Mouse (Mus musculus) hindbrain, embryonic 14.5 days (tissue): Measurements from ENCODE around the gene Zcchc8. TPM values are rescaled to one million over a fixed set of nuclear protein-coding genes. Genes with fewer than 3 reads are reported as not detected.
"Not testable (repeated sequence)": the region's sequence is repeated elsewhere in the genome, so short reads cannot be mapped to it uniquely, and the experiment has no call there.

Source experiments
- ATAC-seq: fragments of 200-750 bp; cut with Nextera tagmentation; 2 replicates; pipeline ENCODE4 v1.8.0; 2017; ENCODE audit warnings: moderate number of reproducible peaks, mild to moderate bottlenecking, moderate TSS enrichment, moderate library complexity; ENCODE audit not compliant: low FRiP score
- DNase-seq: peaks from one replicate; pipeline ENCODE4 v3.0.0-alpha.2; 2015; ENCODE audit warnings: low spot score
- H3K27ac ChIP-seq: fragments of 300-500 bp; sonication (generic); 2 replicates; pipeline ENCODE4 v1.5.1; 2014; ENCODE audit warnings: mild to moderate bottlenecking, moderate library complexity
- H3K27me3 ChIP-seq: fragments of 300-500 bp; sonication (generic); 2 replicates; pipeline ENCODE4 v1.6.1; 2014; ENCODE audit warnings: mild to moderate bottlenecking, low read length, mixed read lengths; ENCODE audit not compliant: control insufficient read depth, insufficient read depth
- H3K36me3 ChIP-seq: fragments of 300-500 bp; sonication (generic); replicated peaks from 2 replicates; pipeline ENCODE4 v1.6.1; 2014; ENCODE audit not compliant: control insufficient read depth, insufficient read depth
- H3K4me1 ChIP-seq: fragments of 300-500 bp; sonication (generic); replicated peaks from 2 replicates; pipeline ENCODE4 v1.6.1; 2014; ENCODE audit warnings: antibody characterized with exemption, low read length, mixed read lengths; ENCODE audit not compliant: control insufficient read depth, insufficient read depth
- H3K4me2 ChIP-seq: fragments of 300-500 bp; sonication (generic); replicated peaks from 2 replicates; pipeline ENCODE4 v1.6.1; 2014; ENCODE audit warnings: mild to moderate bottlenecking, moderate library complexity
- H3K4me3 ChIP-seq: fragments of 300-500 bp; sonication (generic); replicated peaks from 2 replicates; pipeline ENCODE4 v1.5.1; 2014; ENCODE audit warnings: mild to moderate bottlenecking, low read length
- H3K9ac ChIP-seq: fragments of 300-500 bp; sonication (generic); 2 replicates; pipeline ENCODE4 v1.6.1; 2014
- H3K9me3 ChIP-seq: fragments of 300-500 bp; sonication (generic); 2 replicates; pipeline ENCODE4 v1.6.1; 2016; ENCODE audit warnings: low read length; ENCODE audit not compliant: control insufficient read depth
- WGBS: fragments of 180-500 bp; shearing (Covaris S2); extraction: QIAGEN DNeasy Blood & Tissue Kit; methylation state at CpG from one replicate; pipeline ENCODE4 v1.1.7; 2014; 5-methylcytosine and 5-hydroxymethylcytosine counted together
- polyA plus RNA-seq: library from polyadenylated mRNA; unstranded; fragments of >200 nt; fragmentation: Nextera tagmentation; extraction: Ambion mirVana; gene quantifications from 2 replicates; pipeline ENCODE4 v1.2.1, GENCODE M21; 2014

Zcchc8 gene
- 55.5 and 61.0 TPM in 2 replicates for polyA plus RNA-seq

- peaks cover 16% of the 10 kb centered on the region for H3K4me1 ChIP-seq
Measured at GRCm38 (mm10) chr5:123720328-123721311, at the start of gene Zcchc8. TSS of gene Zcchc8 (minus strand) at chr5:123721100.

DNA sequence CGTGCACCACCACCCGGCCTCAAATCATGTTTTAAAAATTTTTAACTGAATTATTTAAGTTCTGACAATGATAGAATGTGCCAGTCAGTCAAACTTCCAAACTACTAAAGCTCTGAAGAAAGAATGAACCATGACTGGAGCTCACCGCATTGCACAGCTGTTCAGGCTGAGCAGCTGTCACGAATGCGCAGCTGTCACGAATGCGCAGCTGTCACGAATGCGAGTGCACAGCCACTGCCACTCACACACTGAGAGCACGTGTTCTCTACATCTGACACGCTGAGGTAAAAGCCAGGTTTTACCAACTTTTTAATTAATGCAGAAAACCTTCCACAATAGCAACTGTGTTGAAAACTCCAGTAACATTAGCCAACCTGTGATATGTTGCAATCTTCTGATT is 45.6 kb upstream of the Zcchc8 start:
- H3K4me1 ChIP-seq, H3K9me3 ChIP-seq, H3K36me3 ChIP-seq, DNase-seq, H3K9ac ChIP-seq, H3K27me3 ChIP-seq, ATAC-seq, H3K4me2 ChIP-seq, H3K4me3 ChIP-seq, H3K27ac ChIP-seq: not testable (repeated sequence)
- 96% methylated on average over 11 of the region's 11 CpGs for WGBS

More at GRCm38 (mm10) chr5:123720328-123721311, at the start of gene Zcchc8:
- no peaks in the 10 kb centered on the region for H3K9me3 ChIP-seq
- peaks cover 23% of the 10 kb centered on the region for H3K36me3 ChIP-seq
- ATAC-seq (peak; percentile 100), DNase-seq (peak; percentile 98)
- peak within 1 kb of the TSS; percentile 85 for H3K27ac ChIP-seq
- H3K4me3 ChIP-seq, result peak within 1 kb of the TSS; percentile 71
- H3K27me3 ChIP-seq, result no peaks in the 10 kb centered on the region
- peak within 1 kb of the TSS; percentile 80 for H3K4me2 ChIP-seq
- WGBS, result under 1% methylated on average over 83 of the region's 83 CpGs
- H3K9ac ChIP-seq, result peak within 1 kb of the TSS; percentile 74

DNA sequence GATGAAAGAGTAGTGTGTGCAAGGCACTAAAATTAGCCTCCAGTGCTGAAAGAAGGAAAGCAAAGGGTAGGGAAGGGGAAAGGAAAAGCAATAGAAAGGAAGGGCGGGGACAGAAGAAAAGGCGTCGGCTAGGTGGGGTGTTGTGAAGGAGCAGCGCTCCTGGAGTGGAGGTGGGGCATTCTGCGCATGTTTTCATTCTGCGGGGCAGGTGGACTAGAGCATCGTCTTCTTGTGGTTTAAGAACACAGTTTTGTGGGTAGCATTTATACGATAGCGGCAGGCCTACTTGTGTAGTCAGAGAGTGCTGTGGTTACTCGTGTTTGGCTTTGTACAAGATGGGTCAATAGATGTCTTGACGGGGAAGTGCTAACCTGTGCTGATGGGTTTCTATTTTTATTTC is 44.6 kb upstream of the Zcchc8 start:
- Histone ChIP-seq H3K27ac (no peak overlapping the region), H3K9me3 (no peaks in the 10 kb centered on the region), H3K9ac (no peak overlapping the region), H3K4me1 (no peaks in the 10 kb centered on the region), H3K36me3 (no peaks in the 10 kb centered on the region; the same call in 1 of the 2 replicates), H3K4me2 (no peak overlapping the region), H3K27me3 (no peaks in the 10 kb centered on the region), H3K4me3 (no peak overlapping the region)
- DNase-seq (no peak), ATAC-seq (no peak)
- WGBS, result 97% methylated on average over 11 of the region's 11 CpGs

DNA sequence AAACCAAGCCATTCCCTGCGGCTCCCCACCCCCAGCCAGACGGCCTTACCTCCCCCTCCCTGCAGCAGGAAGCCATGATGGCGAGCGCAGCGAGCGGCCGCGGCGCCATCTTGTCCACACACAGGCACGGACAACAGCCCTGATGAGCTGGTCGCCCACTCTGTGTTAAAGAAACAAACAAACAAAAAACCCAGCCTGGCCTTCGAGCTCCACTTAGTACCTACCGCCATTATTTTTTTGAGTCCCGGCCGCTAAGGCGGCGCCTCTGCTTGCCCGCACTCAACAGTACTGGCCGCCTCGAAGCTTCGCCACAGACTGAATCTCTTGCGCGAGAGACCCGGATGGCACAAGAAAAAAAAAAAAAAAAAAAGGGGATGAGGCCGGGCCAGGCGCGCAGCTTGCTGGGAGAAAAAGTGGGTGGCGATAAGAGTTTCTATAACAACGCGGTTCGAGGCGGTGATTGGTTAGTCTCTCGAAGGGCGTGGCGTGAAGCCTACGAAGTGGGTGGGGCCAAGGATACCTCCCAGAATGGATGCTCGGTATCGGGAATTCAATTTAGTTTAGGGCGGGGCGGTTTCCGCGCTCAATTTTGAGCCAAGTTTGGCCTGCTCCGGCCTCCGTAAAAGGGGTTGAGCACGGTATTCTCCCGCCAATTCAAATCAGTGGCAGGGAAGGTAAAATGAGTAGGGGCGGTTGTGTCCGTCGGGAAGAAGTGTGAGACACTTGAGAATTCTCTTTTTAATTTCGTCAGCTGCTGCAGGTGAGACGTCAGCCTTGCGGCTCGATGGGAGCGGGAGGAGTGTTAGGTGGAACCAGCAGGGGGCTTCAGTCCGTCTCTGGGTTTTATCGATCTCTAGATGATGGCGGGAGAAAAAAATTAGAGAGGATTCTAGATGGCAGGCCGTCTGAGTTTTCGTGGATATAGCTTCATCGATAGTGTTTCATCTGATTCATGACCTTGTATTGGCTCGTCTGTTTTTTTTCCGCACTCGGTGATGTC is 28.5 kb upstream of the Zcchc8 start, which contains the start of the genes Rsrc2 and Kntc1:
TSS of gene Rsrc2 (minus strand) at position 350 of the 1,000 bp plus-strand sequence.
TSS of gene Kntc1 (plus strand) at position 652 of the 1,000 bp plus-strand sequence.
- H3K27ac ChIP-seq, result peak within 1 kb of the TSS; percentile 94
- peaks cover 27% of the 10 kb centered on the region for H3K4me1 ChIP-seq
- peak; percentile 99 for ATAC-seq
- peaks cover 11% of the 10 kb centered on the region for H3K36me3 ChIP-seq
- H3K4me3 ChIP-seq, result peak within 1 kb of the TSS; percentile 72
- H3K9ac ChIP-seq, result peak within 1 kb of the TSS; percentile 64
- peak within 1 kb of the TSS; percentile 84 for H3K4me2 ChIP-seq
- under 1% methylated on average over 63 of the region's 63 CpGs for WGBS
- H3K27me3 ChIP-seq, result no peaks in the 10 kb centered on the region
- DNase-seq, result peak; percentile 100
- H3K9me3 ChIP-seq, result no peaks in the 10 kb centered on the region

- Histone ChIP-seq H3K27ac (peak overlapping the region; percentile 94), H3K36me3 (peaks cover 20% of the 10 kb centered on the region), H3K9me3 (no peaks in the 10 kb centered on the region), H3K4me3 (peak overlapping the region; percentile 72), H3K4me2 (peak overlapping the region; percentile 84), H3K4me1 (peaks cover 27% of the 10 kb centered on the region), H3K27me3 (no peaks in the 10 kb centered on the region), H3K9ac (peak overlapping the region; percentile 64)
- ATAC-seq (no peak; the same call in 1 of the 2 replicates), DNase-seq (no peak)
- 1% methylated on average over 18 of the region's 18 CpGs for WGBS
Measured at GRCm38 (mm10) chr5:123748339-123749064, 27.6 kb upstream of the Zcchc8 start.

- H3K4me2 ChIP-seq, result peak overlapping the region; percentile 84
- no peak for ATAC-seq
- H3K9me3 ChIP-seq, result no peaks in the 10 kb centered on the region
- peak overlapping the region; percentile 72 for H3K4me3 ChIP-seq
- H3K9ac ChIP-seq, result peak overlapping the region; percentile 64
- peaks cover 28% of the 10 kb centered on the region for H3K36me3 ChIP-seq
- WGBS, result 26% methylated on average over 7 of the region's 7 CpGs
- no peak for DNase-seq
- H3K27ac ChIP-seq, result no peak overlapping the region
- H3K4me1 ChIP-seq, result peaks cover 27% of the 10 kb centered on the region
- no peaks in the 10 kb centered on the region for H3K27me3 ChIP-seq
Measured at GRCm38 (mm10) chr5:123747604-123748003, 26.7 kb upstream of the Zcchc8 start.

DNA sequence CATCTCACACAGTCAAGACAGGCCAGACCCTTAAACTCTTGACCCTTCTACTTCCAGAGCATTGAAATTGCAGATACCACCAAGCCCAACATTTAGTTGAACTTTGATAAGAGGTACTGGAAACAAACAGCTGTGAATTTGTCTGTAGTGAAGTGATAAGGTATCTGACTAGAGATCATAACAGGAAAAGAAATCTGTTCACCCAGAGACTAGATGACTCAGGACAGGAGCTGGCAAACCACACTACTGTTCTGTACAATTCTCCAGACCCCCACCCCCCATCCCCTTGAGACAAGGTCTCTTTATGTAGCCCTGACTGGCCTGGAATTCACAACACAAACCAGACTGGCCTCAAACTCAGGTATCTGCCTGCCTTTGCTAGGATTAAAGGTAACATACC is 25.4 kb upstream of the Zcchc8 start:
- peaks cover 27% of the 10 kb centered on the region for H3K4me1 ChIP-seq
- peaks cover 40% of the 10 kb centered on the region for H3K36me3 ChIP-seq
- DNase-seq (no peak), ATAC-seq (no peak)
- H3K4me2 ChIP-seq, result peak overlapping the region; percentile 84
- no peak overlapping the region for H3K27ac ChIP-seq
- peak overlapping the region; percentile 64; the same call in 1 of the 2 replicates for H3K9ac ChIP-seq
- peak overlapping the region; percentile 72; the same call in 1 of the 2 replicates for H3K4me3 ChIP-seq
- no peaks in the 10 kb centered on the region for H3K9me3 ChIP-seq
- H3K27me3 ChIP-seq, result no peaks in the 10 kb centered on the region

GRCm38 (mm10) chr5:123744358-123744757 is 23.5 kb upstream of the Zcchc8 start:
- H3K9me3 ChIP-seq, result no peaks in the 10 kb centered on the region
- no peak overlapping the region for H3K9ac ChIP-seq
- H3K4me3 ChIP-seq, result no peak overlapping the region
- no peak overlapping the region for H3K4me2 ChIP-seq
- 95% methylated on average over 2 of the region's 2 CpGs for WGBS
- ATAC-seq, result no peak
- no peak for DNase-seq
- no peaks in the 10 kb centered on the region for H3K27me3 ChIP-seq
- H3K27ac ChIP-seq, result no peak overlapping the region
- peaks cover 59% of the 10 kb centered on the region for H3K36me3 ChIP-seq
- peaks cover 23% of the 10 kb centered on the region for H3K4me1 ChIP-seq
